Mouse (Mus musculus): ENCODE results near the gene Gm45140.

GRCm38 (mm10) chr6:87875083-87875482 lies 39.5 kb upstream of the Gm45140 start:
- no peak for TF ChIP-seq MAFK (IDR thresholded peaks at IDR 0.05; ENCODE audit: insufficient read depth, low read depth, low read length)
- TF ChIP-seq ZNF384 (IDR thresholded peaks at IDR 0.05; ENCODE audit: low read depth, low read length), result no peak
- TF ChIP-seq ZC3H11A (IDR thresholded peaks at IDR 0.05; ENCODE audit: borderline replicate concordance, low read depth, low read length), result no peak
- no peak for TF ChIP-seq HCFC1 (IDR thresholded peaks at IDR 0.05; ENCODE audit: borderline replicate concordance, insufficient read depth, low read length)
